Mouse (Mus musculus): ENCODE data around the gene Gm10643.

Gm10643 gene

GRCm38 (mm10) chr8:84071921-84072320 lies 7.0 kb upstream of the Gm10643 start:
- DNase-seq (ENCODE audit: low spot score): no peak

- no peak for DNase-seq (ENCODE audit: low spot score)
These were observed 5.7 kb upstream of the Gm10643 start for GRCm38 (mm10) chr8:84070667-84071066.

- DNase-seq (ENCODE audit: low spot score): no peak
These were observed 5.3 kb upstream of the Gm10643 start for GRCm38 (mm10) chr8:84070241-84070640.

- no peak for DNase-seq (ENCODE audit: low spot score)
These were observed 4.8 kb upstream of the Gm10643 start for GRCm38 (mm10) chr8:84069750-84070149.

GRCm38 (mm10) chr8:84069169-84069568 lies 4.2 kb upstream of the Gm10643 start:
- DNase-seq (ENCODE audit: low spot score): no peak

- DNase-seq (ENCODE audit: low spot score): no peak
These were observed 3.5 kb upstream of the Gm10643 start for GRCm38 (mm10) chr8:84068316-84069035.

GRCm38 (mm10) chr8:84067911-84068310 lies 3.0 kb upstream of the Gm10643 start:
- no peak for DNase-seq (ENCODE audit: low spot score)

- DNase-seq (ENCODE audit: low spot score): peak; percentile 93
These were observed 2.2 kb upstream of the Gm10643 start for GRCm38 (mm10) chr8:84067047-84067573.

GRCm38 (mm10) chr8:84066291-84066930 lies 1.5 kb upstream of the Gm10643 start, which contains the start of gene Rfx1:
Gene Rfx1, plus strand, starts transcription at chr8:84066834.
- peak; percentile 100 for DNase-seq (ENCODE audit: low spot score)

GRCm38 (mm10) chr8:84065457-84066072 lies 628 bp upstream of the Gm10643 start:
- DNase-seq (ENCODE audit: low spot score): no peak

- DNase-seq (ENCODE audit: low spot score): no peak
These were observed 901 bp downstream of the Gm10643 start for GRCm38 (mm10) chr8:84063861-84064610.

- no peak for DNase-seq (ENCODE audit: low spot score)
These were observed 4.7 kb downstream of the Gm10643 start for GRCm38 (mm10) chr8:84060245-84060644.

- DNase-seq (ENCODE audit: low spot score): no peak
These were observed 5.7 kb downstream of the Gm10643 start for GRCm38 (mm10) chr8:84059226-84059625.

- DNase-seq (ENCODE audit: low spot score): no peak
These were observed 7.1 kb downstream of the Gm10643 start for GRCm38 (mm10) chr8:84057827-84058226.

GRCm38 (mm10) chr8:84053229-84053628 lies 11.7 kb downstream of the Gm10643 start:
- no peak for DNase-seq (ENCODE audit: low spot score)

GRCm38 (mm10) chr8:84052746-84053145 lies 12.2 kb downstream of the Gm10643 start:
- DNase-seq (ENCODE audit: low spot score): peak; percentile 54

- DNase-seq (ENCODE audit: low spot score): no peak
These were observed 16.8 kb downstream of the Gm10643 start for GRCm38 (mm10) chr8:84048171-84048570.

- no peak for DNase-seq (ENCODE audit: low spot score)
These were observed 18.4 kb downstream of the Gm10643 start for GRCm38 (mm10) chr8:84046505-84046904.

- no peak for DNase-seq (ENCODE audit: low spot score)
These were observed 20.0 kb downstream of the Gm10643 start, which contains the start of gene Rln3 for GRCm38 (mm10) chr8:84044900-84045299. Gene Rln3, minus strand, starts transcription at chr8:84045000.

GRCm38 (mm10) chr8:84044103-84044502 lies 20.8 kb downstream of the Gm10643 start:
- DNase-seq (ENCODE audit: low spot score): no peak

- DNase-seq (ENCODE audit: low spot score): peak; percentile 30
These were observed 22.0 kb downstream of the Gm10643 start for GRCm38 (mm10) chr8:84042948-84043342.

Measured in MN1 (cell line).